Mouse (Mus musculus) hematopoietic stem cell, adult 5-6 weeks (primary cell): ENCODE results near the gene Lgmn. TPM values are rescaled to one million over a fixed set of nuclear protein-coding genes. Genes with fewer than 3 reads are reported as not detected.
A peak's percentile ranks its signal among the peaks of the same experiment; 100 is the strongest.

Source experiments
- ATAC-seq, 2 experiments: fragments of 125-278 bp in 1 of 2; replicated peaks in 1 of 2; 2 replicates each; pipeline ENCODE4 v1.8.0; 2016 to 2017; ENCODE audit warnings: inconsistent platforms in 2 of 2, mild to moderate bottlenecking in 2 of 2, moderate number of reproducible peaks in 2 of 2, low read depth in 1 of 2, moderate TSS enrichment in 1 of 2; ENCODE audit not compliant: low FRiP score in 2 of 2, poor library complexity in 2 of 2, severe bottlenecking in 2 of 2, insufficient read depth in 1 of 2, low TSS enrichment in 1 of 2
- total RNA-seq: library from RNA; stranded (forward); fragments of 172-1452, 232-1000 nt; gene quantifications from 2 replicates; pipeline ENCODE4 v1.2.3, GENCODE M21; 2017

Lgmn gene
- total RNA-seq, 1 experiment from 2014 or later, result 2.3 TPM

GRCm38 (mm10) chr12:102438983-102439631, 506 bp downstream of the Lgmn start:
- ATAC-seq, result no peak

- ATAC-seq, result no peak
Measured at GRCm38 (mm10) chr12:102437952-102438351, 1.7 kb downstream of the Lgmn start.

- no peak for ATAC-seq
Measured at GRCm38 (mm10) chr12:102436939-102437526, 2.6 kb downstream of the Lgmn start.

GRCm38 (mm10) chr12:102434107-102434506, 5.5 kb downstream of the Lgmn start:
- no peak for ATAC-seq

- ATAC-seq, result no peak
Measured at GRCm38 (mm10) chr12:102432238-102432637, 7.4 kb downstream of the Lgmn start.

- no peak for ATAC-seq
Measured at GRCm38 (mm10) chr12:102430228-102430627, 9.4 kb downstream of the Lgmn start.

- ATAC-seq, result no peak
Measured at GRCm38 (mm10) chr12:102429656-102430055, 10.0 kb downstream of the Lgmn start.

GRCm38 (mm10) chr12:102426285-102426684, 13.3 kb downstream of the Lgmn start:
- ATAC-seq, result peak in 1 of 2 experiments; percentile 29; a peak in 1 of 4 replicates

GRCm38 (mm10) chr12:102425048-102425578, 14.5 kb downstream of the Lgmn start:
- no peak for ATAC-seq

GRCm38 (mm10) chr12:102424456-102424855, 15.2 kb downstream of the Lgmn start:
- no peak for ATAC-seq

GRCm38 (mm10) chr12:102423625-102424024, 16.0 kb downstream of the Lgmn start:
- ATAC-seq, result no peak

- no peak for ATAC-seq
Measured at GRCm38 (mm10) chr12:102422623-102423320, 16.8 kb downstream of the Lgmn start.

- ATAC-seq, result no peak
Measured at GRCm38 (mm10) chr12:102422065-102422464, 17.5 kb downstream of the Lgmn start.

- ATAC-seq, result peak; percentile 27 to 44; a peak in 2 of 4 replicates
Measured at GRCm38 (mm10) chr12:102420168-102420890, 19.3 kb downstream of the Lgmn start.

- ATAC-seq, result no peak
Measured at GRCm38 (mm10) chr12:102419544-102419943, 20.1 kb downstream of the Lgmn start.

GRCm38 (mm10) chr12:102417701-102418100, 21.9 kb downstream of the Lgmn start:
- ATAC-seq, result no peak

- ATAC-seq, result no peak
Measured at GRCm38 (mm10) chr12:102416955-102417510, 22.6 kb downstream of the Lgmn start.
